Mouse (Mus musculus) hindbrain, embryonic 15.5 days (tissue): ENCODE results near the gene Nrip3. TPM values are rescaled to one million over a fixed set of nuclear protein-coding genes. Genes with fewer than 3 reads are reported as not detected.

Experiments used
- ATAC-seq: fragments of 200-750 bp; cut with Nextera tagmentation; 2 replicates; pipeline ENCODE4 v1.8.0; 2017; ENCODE audit warnings: low read depth, moderate number of reproducible peaks, moderate TSS enrichment; ENCODE audit not compliant: low FRiP score
- H3K27ac ChIP-seq: fragments of 300-500 bp; sonication (generic); replicated peaks from 2 replicates; pipeline ENCODE4 v1.5.1; 2015; ENCODE audit warnings: mild to moderate bottlenecking, inconsistent platforms
- H3K27me3 ChIP-seq: fragments of 300-500 bp; sonication (generic); 2 replicates; pipeline ENCODE4 v1.6.1; 2015; ENCODE audit warnings: control low read depth, inconsistent platforms
- H3K36me3 ChIP-seq: fragments of 300-500 bp; sonication (generic); 2 replicates; pipeline ENCODE4 v1.6.1; 2015; ENCODE audit warnings: control low read depth, inconsistent platforms
- H3K4me1 ChIP-seq: fragments of 300-500 bp; sonication (generic); replicated peaks from 2 replicates; pipeline ENCODE4 v1.6.1; 2015; ENCODE audit warnings: control low read depth, inconsistent platforms
- H3K4me2 ChIP-seq: fragments of 300-500 bp; sonication (generic); 2 replicates; pipeline ENCODE4 v1.6.1; 2015; ENCODE audit warnings: moderate library complexity, mild to moderate bottlenecking, inconsistent platforms
- H3K4me3 ChIP-seq: fragments of 300-500 bp; sonication (generic); 2 replicates; pipeline ENCODE4 v1.5.1; 2015; ENCODE audit warnings: mild to moderate bottlenecking, inconsistent platforms
- H3K9ac ChIP-seq: fragments of 300-500 bp; sonication (generic); 2 replicates; pipeline ENCODE4 v1.6.1; 2015; ENCODE audit warnings: inconsistent platforms
- H3K9me3 ChIP-seq: fragments of 300-500 bp; sonication (generic); 2 replicates; pipeline ENCODE4 v1.6.1; 2016; ENCODE audit warnings: control low read depth, inconsistent platforms
- WGBS: fragments of 180-500 bp; shearing (Covaris S2); methylation state at CpG from one replicate; pipeline ENCODE4 v1.1.7; 2015; 5-methylcytosine and 5-hydroxymethylcytosine counted together
- polyA plus RNA-seq: library from polyadenylated mRNA; unstranded; fragments of >200 nt; fragmentation: Nextera tagmentation; extraction: Ambion mirVana; gene quantifications from 2 replicates; pipeline ENCODE4 v1.2.1, GENCODE M21; 2015

The Nrip3 gene
- polyA plus RNA-seq, 1 experiment from 2014 or later: 11.9 TPM

DNA sequence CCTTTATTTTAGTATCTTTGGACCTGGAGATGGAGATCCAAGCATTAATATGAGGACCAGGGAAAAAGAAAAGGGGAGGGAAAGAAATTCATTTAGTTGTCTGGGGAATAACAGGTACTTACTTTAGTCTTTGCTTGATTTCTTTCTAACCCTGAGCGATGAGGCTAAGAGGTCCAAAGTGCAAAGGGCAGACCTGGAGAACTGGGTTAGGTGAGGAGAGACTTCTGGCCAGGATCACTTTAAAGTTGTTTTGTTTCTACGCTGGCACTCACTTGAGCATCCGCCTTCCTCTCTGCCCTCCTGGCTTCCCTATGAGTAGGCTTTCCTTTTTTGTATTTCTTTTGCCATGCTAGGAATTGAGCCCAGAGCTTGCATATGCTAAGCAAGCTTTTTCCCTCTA is 25.5 kb downstream of the Nrip3 start:
- H3K36me3 ChIP-seq: no peaks in the 10 kb centered on the region
- no peak for ATAC-seq
- peaks cover 16% of the 10 kb centered on the region for H3K4me1 ChIP-seq
- H3K4me2 ChIP-seq: no peak overlapping the region
- 92% methylated on average over 3 of the region's 3 CpGs for WGBS
- no peaks in the 10 kb centered on the region for H3K27me3 ChIP-seq
- no peak overlapping the region for H3K4me3 ChIP-seq
- no peak overlapping the region for H3K9ac ChIP-seq
- H3K9me3 ChIP-seq: no peaks in the 10 kb centered on the region
- no peak overlapping the region for H3K27ac ChIP-seq

DNA sequence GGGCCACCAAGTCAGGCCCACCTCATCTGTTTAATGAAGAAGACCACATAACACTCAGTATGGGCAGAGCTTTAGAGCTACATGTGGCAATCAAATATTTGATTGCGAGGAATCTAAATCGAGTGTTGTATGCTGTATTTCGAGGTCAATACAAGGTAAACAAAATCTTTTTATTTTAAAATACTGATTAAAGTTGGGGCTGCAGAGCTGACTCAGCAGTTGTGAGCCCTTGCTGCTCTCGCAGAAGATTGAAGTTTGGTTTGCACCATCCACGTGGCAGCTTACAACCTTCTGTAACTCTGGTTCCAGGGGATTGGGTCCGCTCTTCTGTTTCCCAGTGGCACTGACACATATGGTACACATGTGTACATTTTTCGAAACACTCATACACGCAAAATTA is 27.8 kb downstream of the Nrip3 start:
- Histone ChIP-seq H3K4me2 (no peak overlapping the region), H3K27ac (no peak overlapping the region), H3K27me3 (no peaks in the 10 kb centered on the region), H3K9ac (no peak overlapping the region), H3K4me1 (peaks cover 27% of the 10 kb centered on the region), H3K9me3 (no peaks in the 10 kb centered on the region), H3K4me3 (no peak overlapping the region), H3K36me3 (no peaks in the 10 kb centered on the region; the same call in 1 of the 2 replicates)
- 94% methylated on average over 8 of the region's 8 CpGs for WGBS
- ATAC-seq: no peak

DNA sequence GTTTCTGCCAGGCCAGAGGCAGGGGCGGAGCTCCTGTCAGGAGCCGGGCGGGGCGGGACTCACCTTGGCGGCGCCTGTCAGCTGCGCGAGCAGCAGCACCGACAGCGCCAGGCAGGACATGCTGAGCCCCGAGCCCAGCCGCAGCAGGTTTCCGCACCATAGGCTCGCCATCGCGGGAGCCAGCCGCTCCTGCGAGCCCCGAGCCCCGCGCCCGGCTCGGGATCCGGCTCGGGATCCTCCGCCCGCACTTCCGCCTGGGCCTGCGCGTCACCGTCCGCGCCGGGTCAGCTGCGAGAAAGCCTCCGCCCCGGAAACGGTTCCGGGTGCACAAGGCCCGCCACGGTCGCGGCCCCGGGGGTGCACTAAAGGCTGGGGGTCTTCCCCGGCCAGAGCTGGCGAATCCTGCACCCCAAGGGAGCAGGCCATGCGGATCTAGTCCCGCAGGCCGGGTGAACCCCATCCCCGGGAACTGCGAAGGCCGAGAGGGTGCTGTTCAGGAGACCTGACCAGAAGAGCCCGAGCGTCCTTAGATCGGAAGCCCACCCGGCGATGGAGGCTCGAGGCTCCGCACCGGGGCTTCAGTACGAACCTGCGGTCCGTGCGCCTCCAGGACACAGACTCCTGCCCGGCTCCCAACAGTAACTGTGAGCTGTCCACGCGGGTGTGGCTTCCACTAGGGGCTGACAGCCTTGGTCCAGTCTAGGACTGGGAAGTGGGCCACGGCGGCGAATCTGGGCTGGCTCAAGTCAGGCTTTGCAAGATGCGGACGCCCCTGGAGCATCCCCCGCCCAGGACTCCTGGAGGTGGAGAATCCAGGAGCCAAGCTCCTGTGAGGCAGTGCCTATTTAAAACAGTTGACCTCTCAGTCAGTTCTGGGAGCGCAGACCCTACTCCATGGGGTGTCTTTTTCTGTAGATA is 29.6 kb downstream of the Nrip3 start, which contains the start of gene Tmem9b:
Gene Tmem9b, minus strand, starts transcription at position 868 of the 918 bp plus-strand sequence.
- Histone ChIP-seq H3K27me3 (no peaks in the 10 kb centered on the region), H3K4me2 (peak within 1 kb of the TSS; percentile 91), H3K4me1 (peaks cover 27% of the 10 kb centered on the region), H3K36me3 (no peaks in the 10 kb centered on the region; the same call in 1 of the 2 replicates), H3K9me3 (no peaks in the 10 kb centered on the region), H3K9ac (peak within 1 kb of the TSS; percentile 92), H3K4me3 (peak within 1 kb of the TSS; percentile 87), H3K27ac (peak within 1 kb of the TSS; percentile 89)
- WGBS: under 1% methylated on average over 74 of the region's 74 CpGs
- peak; percentile 95 for ATAC-seq

DNA sequence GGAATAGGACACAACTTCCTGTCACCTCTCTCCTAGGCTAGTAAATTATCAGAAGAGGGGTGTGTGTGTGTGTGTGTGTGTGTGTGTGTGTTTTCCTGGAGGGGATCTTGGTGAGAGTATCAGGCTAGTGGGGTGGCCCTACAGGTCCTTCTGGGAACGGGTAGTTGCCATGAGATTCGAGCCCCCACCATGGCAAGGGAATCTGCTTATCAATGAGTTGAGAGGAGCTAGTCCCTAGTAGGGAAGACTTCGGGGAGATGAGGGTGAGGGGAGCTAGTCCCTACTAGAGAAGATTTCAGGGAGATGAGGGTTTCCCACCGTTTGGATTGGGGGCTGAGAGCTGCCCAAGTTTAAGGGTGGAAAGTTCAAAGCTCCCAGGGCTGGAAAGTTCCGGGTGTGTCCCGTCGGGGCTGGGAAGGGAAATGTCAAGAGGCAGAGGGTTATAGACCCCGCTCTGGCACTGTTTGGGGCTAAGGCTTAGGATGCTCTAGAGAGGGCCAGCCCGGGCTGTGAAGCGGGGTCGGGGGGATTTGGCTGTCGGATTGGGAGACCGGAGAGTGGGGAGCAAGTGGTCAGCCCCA is 30.3 kb downstream of the Nrip3 start:
- WGBS: 3% methylated on average over 13 of the region's 13 CpGs
- H3K36me3 ChIP-seq: peaks cover 1% of the 10 kb centered on the region
- H3K4me2 ChIP-seq: peak overlapping the region; percentile 91
- no peaks in the 10 kb centered on the region for H3K9me3 ChIP-seq
- peak overlapping the region; percentile 89 for H3K27ac ChIP-seq
- peaks cover 27% of the 10 kb centered on the region for H3K4me1 ChIP-seq
- peak; percentile 8; the same call in 1 of the 2 replicates for ATAC-seq
- peak overlapping the region; percentile 87 for H3K4me3 ChIP-seq
- H3K27me3 ChIP-seq: no peaks in the 10 kb centered on the region
- peak overlapping the region; percentile 92 for H3K9ac ChIP-seq

DNA sequence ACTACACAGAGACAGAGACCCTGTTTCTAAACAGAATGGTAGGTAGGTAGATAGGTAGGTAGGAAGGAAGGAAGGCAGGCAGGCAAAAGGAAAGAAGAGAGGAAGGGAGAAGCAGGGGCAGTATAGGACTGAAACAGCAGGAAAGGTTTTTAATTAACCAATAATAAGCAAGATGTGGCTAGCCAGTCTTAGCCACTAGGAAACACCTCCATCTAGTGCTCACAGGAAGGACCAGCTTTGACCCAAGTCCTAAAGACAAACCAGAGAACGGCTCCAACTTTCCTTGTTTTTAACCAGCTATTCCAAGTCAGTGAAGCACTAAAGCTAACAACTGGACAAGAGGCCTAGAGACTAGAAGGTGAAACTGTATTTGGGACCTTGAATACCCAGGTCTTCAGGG is 34.1 kb downstream of the Nrip3 start:
- 58% methylated on average over 1 of the region's 1 CpGs for WGBS
- no peak overlapping the region for H3K9ac ChIP-seq

DNA sequence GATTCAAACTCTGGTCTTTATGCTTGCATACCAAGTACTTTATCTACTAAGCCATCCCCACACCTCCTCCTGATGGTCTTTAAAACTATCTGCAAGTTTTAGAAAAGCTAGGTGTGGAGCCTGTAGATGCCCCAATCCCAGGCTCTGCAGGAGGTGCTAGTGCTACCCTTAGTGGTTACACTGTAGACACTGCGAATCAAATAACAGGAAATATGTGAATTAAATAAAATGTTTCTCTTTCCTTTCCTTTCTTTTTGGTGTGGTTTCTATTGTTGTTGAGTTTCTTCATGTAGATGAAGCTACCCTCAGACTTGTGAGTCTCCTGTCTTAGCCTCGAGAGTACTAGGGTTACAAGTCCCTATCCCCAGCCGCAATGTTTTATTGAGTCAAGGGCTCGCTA is 40.1 kb downstream of the Nrip3 start:
- Histone ChIP-seq H3K4me3 (no peak overlapping the region), H3K27ac (no peak overlapping the region), H3K9me3 (no peaks in the 10 kb centered on the region), H3K4me2 (no peak overlapping the region), H3K9ac (no peak overlapping the region), H3K36me3 (peaks cover 84% of the 10 kb centered on the region), H3K4me1 (no peaks in the 10 kb centered on the region), H3K27me3 (no peaks in the 10 kb centered on the region)
- ATAC-seq: no peak
- 91% methylated on average over 4 of the region's 4 CpGs for WGBS

More for the DNA sequence above, 34.1 kb downstream of the Nrip3 start:
- no peak overlapping the region for H3K4me3 ChIP-seq
- H3K4me1 ChIP-seq: peaks cover 15% of the 10 kb centered on the region
- H3K36me3 ChIP-seq: peaks cover 32% of the 10 kb centered on the region
- H3K27me3 ChIP-seq: no peaks in the 10 kb centered on the region
- no peak overlapping the region for H3K4me2 ChIP-seq
- H3K9me3 ChIP-seq: no peaks in the 10 kb centered on the region
- H3K27ac ChIP-seq: no peak overlapping the region
- no peak for ATAC-seq

DNA sequence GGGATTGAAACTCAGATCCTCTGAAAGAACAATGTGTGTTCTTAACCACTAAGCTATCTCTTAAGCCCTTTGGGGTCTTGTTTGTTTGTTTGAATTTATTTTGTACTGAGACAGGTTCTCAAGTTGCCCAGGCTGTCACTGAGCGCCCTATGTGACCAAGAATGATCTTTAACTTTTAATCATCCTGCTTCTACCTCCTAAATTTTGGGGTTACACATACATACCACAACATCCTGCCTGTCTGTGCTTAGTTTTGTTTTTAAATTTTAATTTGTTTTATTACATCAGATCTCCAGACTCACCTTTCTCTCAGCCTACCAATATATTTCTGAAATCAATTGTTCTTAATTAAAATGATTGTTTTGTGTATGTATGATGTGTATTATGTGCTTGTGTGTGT is 40.8 kb downstream of the Nrip3 start:
- H3K27me3 ChIP-seq: no peaks in the 10 kb centered on the region
- no peak for ATAC-seq

DNA sequence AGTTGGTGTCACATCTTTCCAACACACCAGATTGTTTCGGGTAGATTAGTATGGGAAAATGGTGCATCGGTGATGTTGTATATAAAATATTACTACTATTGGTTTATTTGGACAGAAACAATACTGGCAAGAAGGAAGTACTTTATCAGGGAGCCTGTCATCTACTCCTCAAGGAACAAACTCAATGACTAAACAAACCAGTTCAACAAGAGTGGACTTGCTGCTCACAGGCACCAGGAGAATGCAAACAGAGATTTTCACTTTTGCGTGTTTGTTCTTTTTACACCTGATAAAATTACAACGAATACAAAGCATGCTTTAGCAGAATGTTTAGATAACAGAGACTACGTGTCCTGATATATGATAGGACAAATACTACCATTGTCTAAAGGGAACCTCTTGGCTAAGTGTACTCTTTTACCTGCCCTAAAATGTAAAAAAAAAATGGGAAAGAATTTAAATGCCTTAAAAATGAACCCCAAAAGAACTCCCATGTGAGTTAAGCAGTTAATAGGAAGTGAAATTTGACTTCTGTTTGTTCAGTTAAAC is 41.9 kb downstream of the Nrip3 start:
- 93% methylated on average over 5 of the region's 5 CpGs for WGBS
- ATAC-seq: no peak
- H3K4me3 ChIP-seq: no peak overlapping the region
- no peak overlapping the region for H3K4me2 ChIP-seq
- H3K4me1 ChIP-seq: no peaks in the 10 kb centered on the region
- no peaks in the 10 kb centered on the region for H3K27me3 ChIP-seq
- no peak overlapping the region for H3K9ac ChIP-seq
- H3K36me3 ChIP-seq: peaks cover 83% of the 10 kb centered on the region
- H3K9me3 ChIP-seq: no peaks in the 10 kb centered on the region
- H3K27ac ChIP-seq: no peak overlapping the region

More for the DNA sequence above, 40.8 kb downstream of the Nrip3 start:
- no peak overlapping the region for H3K4me3 ChIP-seq
- WGBS: 93% methylated on average over 1 of the region's 1 CpGs
- H3K27ac ChIP-seq: no peak overlapping the region
- no peak overlapping the region for H3K4me2 ChIP-seq
- no peaks in the 10 kb centered on the region for H3K9me3 ChIP-seq
- H3K4me1 ChIP-seq: no peaks in the 10 kb centered on the region
- H3K36me3 ChIP-seq: peaks cover 84% of the 10 kb centered on the region
- H3K9ac ChIP-seq: no peak overlapping the region

DNA sequence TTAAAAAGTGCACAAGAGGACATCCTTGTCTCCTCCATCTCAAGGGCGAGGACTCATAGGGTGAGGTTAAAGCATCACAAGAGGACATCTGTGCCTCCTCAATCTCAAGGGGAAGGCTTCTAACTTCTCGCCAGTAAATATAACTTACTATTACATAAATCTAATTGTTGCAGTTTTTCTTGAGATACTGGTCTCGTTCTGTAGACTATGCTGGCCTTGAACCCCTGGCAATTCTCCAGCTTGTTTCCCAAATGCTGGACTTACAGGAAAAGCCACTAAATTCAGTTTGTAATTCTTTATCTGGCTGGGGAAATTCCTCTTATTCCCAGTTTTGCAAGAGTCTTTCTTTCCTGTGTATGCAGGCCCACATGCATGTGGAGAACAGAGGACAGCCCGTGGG is 47.0 kb downstream of the Nrip3 start:
- Histone ChIP-seq H3K27ac (no peak overlapping the region), H3K9me3 (no peaks in the 10 kb centered on the region), H3K4me3 (no peak overlapping the region), H3K9ac (no peak overlapping the region), H3K4me2 (no peak overlapping the region), H3K27me3 (no peaks in the 10 kb centered on the region), H3K36me3 (peaks cover 46% of the 10 kb centered on the region), H3K4me1 (no peaks in the 10 kb centered on the region)
- no peak for ATAC-seq
- 93% methylated on average over 4 of the region's 4 CpGs for WGBS

DNA sequence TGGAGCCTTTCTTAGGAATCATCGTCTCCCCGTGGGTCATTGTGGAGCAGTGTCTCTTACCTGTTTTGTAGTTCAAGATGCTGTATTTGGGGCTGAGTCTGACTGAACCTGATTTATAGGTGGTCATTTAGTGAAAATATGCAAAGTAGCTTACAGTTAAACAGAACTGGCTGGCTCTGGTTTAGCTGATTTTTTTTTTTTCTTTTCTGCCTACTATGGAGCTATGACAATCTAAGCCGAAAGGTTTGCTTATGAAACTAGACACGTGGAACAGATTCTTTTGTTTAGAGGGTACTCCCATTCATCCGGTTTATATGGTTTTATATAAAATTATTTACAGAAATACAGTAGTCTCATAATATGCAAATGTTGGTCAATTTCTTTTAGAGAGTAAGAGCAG is 50.2 kb downstream of the Nrip3 start, which contains the start of gene Ascl3:
Gene Ascl3, minus strand, starts transcription at position 101 of the 400 bp plus-strand sequence.
- H3K4me2 ChIP-seq: no peak within 1 kb of the TSS
- H3K9me3 ChIP-seq: no peaks in the 10 kb centered on the region
- 80% methylated on average over 5 of the region's 5 CpGs for WGBS
- H3K27ac ChIP-seq: no peak within 1 kb of the TSS
- no peak within 1 kb of the TSS for H3K9ac ChIP-seq
- no peaks in the 10 kb centered on the region for H3K4me1 ChIP-seq
- peaks cover 19% of the 10 kb centered on the region for H3K36me3 ChIP-seq
- no peak within 1 kb of the TSS for H3K4me3 ChIP-seq
- no peak for ATAC-seq
- no peaks in the 10 kb centered on the region for H3K27me3 ChIP-seq

DNA sequence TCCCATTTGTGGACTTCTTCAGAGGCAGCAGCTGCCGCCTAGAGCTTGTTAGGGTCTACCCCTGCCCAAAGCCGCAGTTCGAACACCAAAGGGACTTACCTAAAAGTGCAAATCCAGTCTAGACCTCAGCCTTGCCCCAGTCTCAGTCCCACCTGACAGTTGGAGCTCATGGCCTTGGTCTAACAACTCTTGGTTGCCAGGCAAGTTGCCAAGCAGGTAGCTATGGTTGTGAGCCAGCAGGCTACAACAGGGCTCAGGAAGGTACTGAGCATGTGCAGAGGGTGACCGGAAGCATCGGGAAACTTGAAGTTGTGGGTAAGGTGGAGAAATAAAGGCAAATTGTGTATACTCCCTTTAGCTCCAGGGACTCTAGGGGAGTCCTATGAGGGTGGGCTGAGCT is 58.1 kb downstream of the Nrip3 start, which contains the start of gene BC051019:
Gene BC051019, minus strand, starts transcription at position 154 of the 400 bp plus-strand sequence.
- WGBS: 95% methylated on average over 5 of the region's 5 CpGs
- Histone ChIP-seq H3K4me2 (no peak within 1 kb of the TSS), H3K27ac (no peak within 1 kb of the TSS), H3K36me3 (no peaks in the 10 kb centered on the region), H3K9ac (no peak within 1 kb of the TSS), H3K4me3 (no peak within 1 kb of the TSS), H3K9me3 (no peaks in the 10 kb centered on the region), H3K4me1 (no peaks in the 10 kb centered on the region), H3K27me3 (no peaks in the 10 kb centered on the region)
- ATAC-seq: no peak

DNA sequence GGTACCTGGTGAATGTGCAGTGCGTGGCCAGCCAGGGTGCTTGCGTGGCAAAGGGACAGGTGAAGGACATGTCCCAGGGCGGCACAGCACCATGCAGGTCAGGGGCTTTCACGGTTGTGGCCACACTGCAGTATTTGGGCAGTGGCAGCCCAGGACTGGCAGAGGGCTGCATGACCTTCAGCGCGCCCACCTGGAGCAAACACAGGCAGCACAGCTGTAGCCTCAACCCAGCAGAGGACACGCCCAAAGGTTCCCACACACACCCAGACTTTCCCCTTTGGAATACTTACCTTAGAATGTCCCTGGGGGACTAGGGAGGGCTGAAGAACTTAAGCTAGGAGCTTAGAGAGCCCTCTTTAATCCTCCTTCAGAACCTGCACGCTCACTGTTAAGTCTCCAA is 58.7 kb downstream of the Nrip3 start:
- WGBS: 96% methylated on average over 8 of the region's 8 CpGs
- H3K27me3 ChIP-seq: no peaks in the 10 kb centered on the region
- no peak overlapping the region for H3K27ac ChIP-seq
- no peak overlapping the region for H3K9ac ChIP-seq
- no peak overlapping the region for H3K4me3 ChIP-seq
- H3K4me1 ChIP-seq: no peaks in the 10 kb centered on the region
- no peaks in the 10 kb centered on the region for H3K9me3 ChIP-seq
- H3K4me2 ChIP-seq: no peak overlapping the region
- no peak for ATAC-seq
- no peaks in the 10 kb centered on the region for H3K36me3 ChIP-seq
